Mouse (Mus musculus): ENCODE measurements around the gene Irs3.

Irs3 gene

GRCm38 (mm10) chr5:137645652-137646091 is at the start of gene Irs3:
Gene Irs3, minus strand, starts transcription at chr5:137645714.
- DNase-seq, result peak; percentile 41

GRCm38 (mm10) chr5:137694796-137695195 is 49.3 kb upstream of the Irs3 start:
- DNase-seq, result no peak

- DNase-seq, result no peak
Observed at GRCm38 (mm10) chr5:137691881-137692280, 46.4 kb upstream of the Irs3 start.

- no peak for DNase-seq
Observed at GRCm38 (mm10) chr5:137690531-137690930, 45.0 kb upstream of the Irs3 start.

GRCm38 (mm10) chr5:137689974-137690373 is 44.5 kb upstream of the Irs3 start:
- DNase-seq, result no peak

- no peak for DNase-seq
Observed at GRCm38 (mm10) chr5:137686127-137686790, 40.7 kb upstream of the Irs3 start.

GRCm38 (mm10) chr5:137685653-137686052 is 40.1 kb upstream of the Irs3 start:
- no peak for DNase-seq

GRCm38 (mm10) chr5:137684294-137685123 is 39.0 kb upstream of the Irs3 start, which contains the start of gene Agfg2:
Gene Agfg2, minus strand, starts transcription at chr5:137684726.
- DNase-seq, result peak; percentile 99

- no peak for DNase-seq
Observed at GRCm38 (mm10) chr5:137683388-137684293, 38.1 kb upstream of the Irs3 start.

- no peak for DNase-seq
Observed at GRCm38 (mm10) chr5:137682526-137682925, 37.0 kb upstream of the Irs3 start.

GRCm38 (mm10) chr5:137679726-137680125 is 34.2 kb upstream of the Irs3 start:
- DNase-seq, result no peak

GRCm38 (mm10) chr5:137678736-137679135 is 33.2 kb upstream of the Irs3 start:
- no peak for DNase-seq

- DNase-seq, result no peak
Observed at GRCm38 (mm10) chr5:137677859-137678258, 32.3 kb upstream of the Irs3 start.

GRCm38 (mm10) chr5:137674786-137675185 is 29.3 kb upstream of the Irs3 start:
- no peak for DNase-seq

GRCm38 (mm10) chr5:137673015-137673414 is 27.5 kb upstream of the Irs3 start:
- DNase-seq, result no peak

- no peak for DNase-seq
Observed at GRCm38 (mm10) chr5:137672361-137672760, 26.8 kb upstream of the Irs3 start.

GRCm38 (mm10) chr5:137671443-137672240 is 26.1 kb upstream of the Irs3 start:
- DNase-seq, result peak; percentile 39

GRCm38 (mm10) chr5:137670240-137670639 is 24.7 kb upstream of the Irs3 start:
- no peak for DNase-seq

GRCm38 (mm10) chr5:137668971-137669370 is 23.5 kb upstream of the Irs3 start:
- no peak for DNase-seq

GRCm38 (mm10) chr5:137663057-137663456 is 17.5 kb upstream of the Irs3 start:
- no peak for DNase-seq

GRCm38 (mm10) chr5:137660064-137660688 is 14.7 kb upstream of the Irs3 start:
- DNase-seq, result no peak

GRCm38 (mm10) chr5:137656977-137657376 is 11.5 kb upstream of the Irs3 start:
- DNase-seq, result peak; percentile 87
